Mouse (Mus musculus) kidney, embryonic 15.5 days (tissue): ENCODE data around the gene Olfr1316. TPM values are rescaled to one million over a fixed set of nuclear protein-coding genes. Genes with fewer than 3 reads are reported as not detected.

Experiments
- ATAC-seq: fragments of 200-750 bp; cut with Nextera tagmentation; replicated peaks from 2 replicates; pipeline ENCODE4 v1.8.0; 2017; ENCODE audit warnings: moderate TSS enrichment; ENCODE audit not compliant: low FRiP score
- H3K27ac ChIP-seq: fragments of 300-500 bp; sonication (generic); 2 replicates; pipeline ENCODE4 v1.5.1; 2015; ENCODE audit warnings: mild to moderate bottlenecking, inconsistent platforms
- H3K27me3 ChIP-seq: fragments of 300-500 bp; sonication (generic); 2 replicates; pipeline ENCODE4 v1.6.1; 2015; ENCODE audit warnings: inconsistent platforms
- H3K36me3 ChIP-seq: fragments of 300-500 bp; sonication (generic); 2 replicates; pipeline ENCODE4 v1.6.1; 2015; ENCODE audit warnings: inconsistent platforms
- H3K4me1 ChIP-seq: fragments of 300-500 bp; sonication (generic); 2 replicates; pipeline ENCODE4 v1.6.1; 2015; ENCODE audit warnings: inconsistent platforms
- H3K4me2 ChIP-seq: fragments of 300-500 bp; sonication (generic); 2 replicates; pipeline ENCODE4 v1.6.1; 2015; ENCODE audit warnings: moderate library complexity, mild to moderate bottlenecking, inconsistent platforms
- H3K4me3 ChIP-seq: fragments of 300-500 bp; sonication (generic); replicated peaks from 2 replicates; pipeline ENCODE4 v1.5.1; 2015; ENCODE audit warnings: mild to moderate bottlenecking, inconsistent platforms
- H3K9ac ChIP-seq: fragments of 300-500 bp; sonication (generic); 2 replicates; pipeline ENCODE4 v1.6.1; 2015; ENCODE audit warnings: mild to moderate bottlenecking, inconsistent platforms
- H3K9me3 ChIP-seq: fragments of 300-500 bp; sonication (generic); replicated peaks from 2 replicates; pipeline ENCODE4 v1.6.1; 2016; ENCODE audit warnings: inconsistent platforms
- WGBS: fragments of 180-500 bp; shearing (Covaris S2); methylation state at CpG from one replicate; pipeline ENCODE4 v1.1.7; 2015; ENCODE audit warnings: mixed read lengths; 5-methylcytosine and 5-hydroxymethylcytosine counted together
- polyA plus RNA-seq: library from polyadenylated mRNA; unstranded; fragments of >200 nt; fragmentation: Nextera tagmentation; extraction: Ambion mirVana; gene quantifications from 2 replicates; pipeline ENCODE4 v1.2.1, GENCODE M21; 2015

Gene Olfr1316
- polyA plus RNA-seq = not detected in 2 replicates

GRCm38 (mm10) chr2:112134877-112135276 lies at the start of gene Olfr1316:
TSS of gene Olfr1316 (minus strand) at chr2:112134977.
- WGBS = 86% methylated on average over 2 of the region's 2 CpGs
- ATAC-seq = no peak
- Histone ChIP-seq H3K4me1 (no peaks in the 10 kb centered on the region), H3K9me3 (no peaks in the 10 kb centered on the region), H3K27ac (no peak within 1 kb of the TSS), H3K9ac (no peak within 1 kb of the TSS), H3K4me2 (no peak within 1 kb of the TSS), H3K36me3 (no peaks in the 10 kb centered on the region), H3K4me3 (no peak within 1 kb of the TSS), H3K27me3 (no peaks in the 10 kb centered on the region)

- no peak for ATAC-seq
- H3K27me3 ChIP-seq = no peaks in the 10 kb centered on the region
- no peaks in the 10 kb centered on the region for H3K36me3 ChIP-seq
- no peaks in the 10 kb centered on the region for H3K4me1 ChIP-seq
- no peak within 1 kb of the TSS for H3K4me3 ChIP-seq
- H3K9me3 ChIP-seq = no peaks in the 10 kb centered on the region
- no peak within 1 kb of the TSS for H3K4me2 ChIP-seq
- no peak within 1 kb of the TSS for H3K27ac ChIP-seq
- H3K9ac ChIP-seq = no peak within 1 kb of the TSS
Measured at GRCm38 (mm10) chr2:112153898-112154297, 19.1 kb upstream of the Olfr1316 start, which contains the start of gene Olfr1318. TSS of gene Olfr1318 (plus strand) at chr2:112154198.

- 79% methylated on average over 2 of the region's 2 CpGs for WGBS
- Histone ChIP-seq H3K4me1 (no peaks in the 10 kb centered on the region), H3K27me3 (no peaks in the 10 kb centered on the region), H3K36me3 (no peaks in the 10 kb centered on the region), H3K9ac (no peak within 1 kb of the TSS), H3K27ac (no peak within 1 kb of the TSS), H3K4me3 (no peak within 1 kb of the TSS), H3K4me2 (no peak within 1 kb of the TSS), H3K9me3 (no peaks in the 10 kb centered on the region)
- ATAC-seq = no peak
Measured at GRCm38 (mm10) chr2:112140029-112140428, 5.3 kb upstream of the Olfr1316 start, which contains the start of gene Olfr1317. TSS of gene Olfr1317 (plus strand) at chr2:112140329.

GRCm38 (mm10) chr2:112115340-112115739 lies 19.4 kb downstream of the Olfr1316 start, which contains the start of gene Olfr1315-ps1:
TSS of gene Olfr1315-ps1 (minus strand) at chr2:112115440.
- Histone ChIP-seq H3K4me3 (no peak within 1 kb of the TSS), H3K9me3 (no peaks in the 10 kb centered on the region), H3K4me2 (no peak within 1 kb of the TSS), H3K4me1 (no peaks in the 10 kb centered on the region), H3K27ac (no peak within 1 kb of the TSS), H3K27me3 (no peaks in the 10 kb centered on the region), H3K9ac (no peak within 1 kb of the TSS), H3K36me3 (no peaks in the 10 kb centered on the region)
- 82% methylated on average over 1 of the region's 1 CpGs for whole genome bisulfite sequencing
- ATAC-seq = no peak

GRCm38 (mm10) chr2:112096681-112097080 lies 38.1 kb downstream of the Olfr1316 start, which contains the start of gene Olfr1314:
TSS of gene Olfr1314 (minus strand) at chr2:112096781.
- Histone ChIP-seq H3K36me3 (no peaks in the 10 kb centered on the region), H3K9ac (no peak within 1 kb of the TSS), H3K4me2 (no peak within 1 kb of the TSS), H3K27me3 (no peaks in the 10 kb centered on the region), H3K4me1 (no peaks in the 10 kb centered on the region), H3K27ac (no peak within 1 kb of the TSS), H3K9me3 (no peaks in the 10 kb centered on the region), H3K4me3 (no peak within 1 kb of the TSS)
- ATAC-seq = no peak

GRCm38 (mm10) chr2:112077743-112078142 lies 57.0 kb downstream of the Olfr1316 start, which contains the start of gene Olfr1313:
TSS of gene Olfr1313 (minus strand) at chr2:112077843.
- ATAC-seq = no peak
- H3K4me2 ChIP-seq = no peak within 1 kb of the TSS
- H3K36me3 ChIP-seq = no peaks in the 10 kb centered on the region
- H3K27ac ChIP-seq = no peak within 1 kb of the TSS
- no peaks in the 10 kb centered on the region for H3K9me3 ChIP-seq
- no peak within 1 kb of the TSS for H3K9ac ChIP-seq
- H3K27me3 ChIP-seq = no peaks in the 10 kb centered on the region
- H3K4me3 ChIP-seq = no peak within 1 kb of the TSS
- no peaks in the 10 kb centered on the region for H3K4me1 ChIP-seq

Other genes starting within 250 kb of the Olfr1316 start
- gene Olfr1306, start 218.7 kb downstream of the Olfr1316 start, polyA plus RNA-seq = not detected in 2 replicates
- gene Olfr1307, start 185.5 kb downstream of the Olfr1316 start, polyA plus RNA-seq = not detected in 2 replicates
- gene Olfr1308, start 170.0 kb downstream of the Olfr1316 start, polyA plus RNA-seq = not detected in 2 replicates
- not detected in 2 replicates for gene Olfr1309, start 144.7 kb downstream of the Olfr1316 start, polyA plus RNA-seq
- gene Olfr1310, start 122.3 kb downstream of the Olfr1316 start, polyA plus RNA-seq = not detected in 2 replicates
- not detected in 2 replicates for gene Olfr1311, start 110.6 kb downstream of the Olfr1316 start, polyA plus RNA-seq
- not detected in 2 replicates for gene Olfr1312, start 84.7 kb downstream of the Olfr1316 start, polyA plus RNA-seq
- gene Olfr1313, start 57.1 kb downstream of the Olfr1316 start, polyA plus RNA-seq = not detected in 2 replicates
- gene Olfr1314, start 38.2 kb downstream of the Olfr1316 start, polyA plus RNA-seq = not detected in 2 replicates
- gene Olfr1315-ps1, start 19.5 kb downstream of the Olfr1316 start, polyA plus RNA-seq = not detected in 2 replicates
- gene Olfr1317, start 5.4 kb upstream of the Olfr1316 start, polyA plus RNA-seq = not detected in 2 replicates
- not detected in 2 replicates for gene Olfr1318, start 19.2 kb upstream of the Olfr1316 start, polyA plus RNA-seq
- 23.1 and 25.7 TPM in 2 replicates for gene Lpcat4, start 104.5 kb upstream of the Olfr1316 start, polyA plus RNA-seq
- 0.08 TPM in 1 of 2 replicates, not detected in the other for gene Nutm1, start 124.3 kb upstream of the Olfr1316 start, polyA plus RNA-seq
- 242 and 259 TPM in 2 replicates for gene Nop10, start 126.9 kb upstream of the Olfr1316 start, polyA plus RNA-seq
- 9.5 and 10.7 TPM in 2 replicates for gene Slc12a6, start 130.8 kb upstream of the Olfr1316 start, polyA plus RNA-seq
- gene Gm21985, start 131.3 kb upstream of the Olfr1316 start, polyA plus RNA-seq = not detected in 2 replicates
- 120 and 123 TPM in 2 replicates for gene Emc4, start 233.1 kb upstream of the Olfr1316 start, polyA plus RNA-seq
- 38.4 and 42.3 TPM in 2 replicates for gene Katnbl1, start 244.2 kb upstream of the Olfr1316 start, polyA plus RNA-seq